9 mouse cellular contexts compared by ENCODE assay signal in genomic region chr14:19904821-19905220, GRCm38 (mm10).
DNase-seq lines count a peak whose midpoint lies in the region; ATAC-seq and TF ChIP-seq lines count a peak whose summit lies in the region.
"Had no signal": no experiment of that assay in that cellular context is flagged by ENCODE, and none has a peak within 500 bp of the region (broad histone marks: within the 10 kb centered on the region; RNA-seq: fewer than 3 reads in every experiment).

No protein-coding gene starts in this region.

- DNase-seq in hindbrain, embryonic 14.5 days (ENCODE audit: low spot score) = no peak
- no peak for DNase-seq in hindbrain, embryonic 10.5 days (ENCODE audit: low spot score)
- DNase-seq in brain, adult 2 months (ENCODE audit: low read depth, low spot score) = peak; percentile 46
- DNase-seq in cerebellum, adult 9-11 months = peak; percentile 39
- DNase-seq in hindbrain, postnatal 0 days (ENCODE audit: low spot score) = peak; percentile 30
- no peak for DNase-seq in spleen, adult 12 weeks (ENCODE audit: low spot score)
- no peak for DNase-seq in c-Kit-positive CD71-positive TER-119-positive erythroid progenitor cells, embryonic 14.5 days (ENCODE audit: low spot score)
- DNase-seq: adrenal gland, postnatal 25 days had no signal

- no peaks in the 10 kb centered on the region; the same call in 1 of the 2 replicates for H3K36me3 ChIP-seq in hindbrain, embryonic 14.5 days (replicated peaks; ENCODE audit: control insufficient read depth, insufficient read depth)
- 0 out of 2 replicates have a peak, but pooled peaks cover 7% of the 10 kb centered on the region for H3K36me3 ChIP-seq in hindbrain, embryonic 10.5 days
- no peaks in the 10 kb centered on the region for H3K36me3 ChIP-seq in hindbrain, postnatal 0 days (ENCODE audit: insufficient read depth, low read length)

- H3K9ac ChIP-seq in hindbrain, embryonic 14.5 days = no peak overlapping the region
- no peak overlapping the region for H3K9ac ChIP-seq in hindbrain, postnatal 0 days (replicated peaks; ENCODE audit: low read length)

- peak overlapping the region; percentile 34 for H3K27ac ChIP-seq in hindbrain, embryonic 14.5 days
- H3K27ac ChIP-seq in hindbrain, embryonic 10.5 days = no peak overlapping the region
- peak overlapping the region; percentile 70 for H3K27ac ChIP-seq in hindbrain, postnatal 0 days

- H3K9me3 ChIP-seq in hindbrain, embryonic 14.5 days (ENCODE audit: control insufficient read depth, low read length) = no peaks in the 10 kb centered on the region
- no peaks in the 10 kb centered on the region for H3K9me3 ChIP-seq in hindbrain, embryonic 10.5 days
- no peaks in the 10 kb centered on the region for H3K9me3 ChIP-seq in hindbrain, postnatal 0 days (ENCODE audit: low read length)

- peaks cover 23% of the 10 kb centered on the region for H3K4me1 ChIP-seq in hindbrain, embryonic 14.5 days (replicated peaks; ENCODE audit: control insufficient read depth, insufficient read depth, low read length)
- peaks cover 13% of the 10 kb centered on the region for H3K4me1 ChIP-seq in hindbrain, embryonic 10.5 days (replicated peaks)
- H3K4me1 ChIP-seq in hindbrain, postnatal 0 days (ENCODE audit: insufficient read depth, low read length) = peaks cover 14% of the 10 kb centered on the region

- no peak overlapping the region for H3K4me3 ChIP-seq in hindbrain, embryonic 14.5 days (replicated peaks; ENCODE audit: low read length)
- no peak overlapping the region for H3K4me3 ChIP-seq in hindbrain, embryonic 10.5 days
- H3K4me3 ChIP-seq in hindbrain, postnatal 0 days (ENCODE audit: low read length) = no peak overlapping the region

- no peak overlapping the region for H3K4me2 ChIP-seq in hindbrain, embryonic 14.5 days (replicated peaks)
- no peak overlapping the region for H3K4me2 ChIP-seq in hindbrain, postnatal 0 days (ENCODE audit: low read depth, low read length)

- ATAC-seq in hindbrain, embryonic 14.5 days (ENCODE audit: low FRiP score) = no peak
- ATAC-seq in hindbrain, postnatal 0 days = 0 out of 2 replicates have a peak, but pooled peaks have one; percentile 32
- ATAC-seq in monocyte, adult 5-6 weeks (replicated peaks; ENCODE audit: insufficient number of reproducible peaks, low FRiP score, low TSS enrichment, poor library complexity, severe bottlenecking) = no peak

- TF ChIP-seq CTCF in hindbrain, postnatal 0 days (IDR thresholded peaks at IDR 0.05; ENCODE audit: low read depth) = no peak

- H3K27me3 ChIP-seq in hindbrain, embryonic 14.5 days (ENCODE audit: control insufficient read depth, insufficient read depth, low read length) = no peaks in the 10 kb centered on the region
- no peaks in the 10 kb centered on the region for H3K27me3 ChIP-seq in hindbrain, embryonic 10.5 days (ENCODE audit: insufficient read depth, poor library complexity, severe bottlenecking)
- no peaks in the 10 kb centered on the region for H3K27me3 ChIP-seq in hindbrain, postnatal 0 days (ENCODE audit: insufficient read depth, low read length)

- 45% methylated on average over 3 of the region's 3 CpGs for WGBS in hindbrain, embryonic 14.5 days
- WGBS in hindbrain, embryonic 10.5 days = 57% methylated on average over 3 of the region's 3 CpGs
- WGBS in hindbrain, postnatal 0 days = 45% methylated on average over 3 of the region's 3 CpGs

Comparison
In these comparisons a context has a peak if more than half of its experiments do, and no peak if none do; other contexts are left out.
1. DNase-seq: peak in brain, adult 2 months (single experiment), cerebellum, adult 9-11 months (single experiment) and hindbrain, postnatal 0 days (single experiment); none in hindbrain, embryonic 14.5 days (single experiment), hindbrain, embryonic 10.5 days (single experiment), spleen, adult 12 weeks (single experiment) and c-Kit-positive CD71-positive TER-119-positive erythroid progenitor cells, embryonic 14.5 days (single experiment).